Mouse (Mus musculus): ENCODE measurements around the gene Gsk3a.

The Gsk3a gene

DNA sequence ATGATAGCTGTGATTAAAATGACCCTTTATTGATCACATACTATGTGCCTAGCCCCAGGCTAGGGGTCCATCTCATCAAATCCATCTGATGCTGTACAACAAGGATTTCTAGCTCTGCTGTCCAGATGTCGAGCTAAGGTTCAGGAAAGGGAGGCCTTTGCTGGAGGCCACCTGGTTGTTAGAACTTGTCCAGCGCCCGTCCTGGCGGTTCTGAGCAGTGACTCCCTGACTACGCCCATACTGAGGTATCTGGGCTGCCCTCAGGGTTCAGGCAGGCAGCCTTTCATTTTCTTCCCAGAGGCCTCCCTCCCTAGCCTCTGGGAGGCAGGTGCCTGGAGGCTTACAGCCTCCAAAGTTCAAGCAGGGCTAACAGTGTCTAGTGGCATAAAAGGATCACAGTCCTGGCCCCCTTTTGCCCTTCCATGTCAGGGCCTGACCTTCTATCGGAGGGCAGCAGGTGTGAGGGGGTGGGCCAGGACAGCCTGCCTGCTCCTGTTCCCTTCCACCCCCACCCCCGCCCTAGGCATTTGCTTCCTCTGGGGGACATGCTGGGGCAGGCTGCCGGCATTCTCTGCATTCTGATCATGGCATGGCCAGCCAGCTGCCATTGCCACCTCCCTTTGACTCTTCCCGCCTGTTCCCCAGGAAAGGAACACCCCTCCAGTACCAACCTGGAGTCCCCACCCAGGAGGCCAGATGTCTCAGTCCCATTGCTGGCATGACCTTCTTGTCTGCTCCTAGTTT is 38.1 kb upstream of the Gsk3a start:
- H3K4me1 ChIP-seq (replicated peaks; ENCODE audit: low read depth, low read length) = peaks cover 86% of the 10 kb centered on the region
- H3K4me3 ChIP-seq (replicated peaks; ENCODE audit: low read length) = peak overlapping the region; percentile 57
- H3K9me3 ChIP-seq (ENCODE audit: low read length) = no peaks in the 10 kb centered on the region
- H3K36me3 ChIP-seq (ENCODE audit: insufficient read depth, low read length) = peaks cover 30% of the 10 kb centered on the region
- TF ChIP-seq NANOG (IDR thresholded peaks at IDR 0.05; ENCODE audit: borderline replicate concordance, low read length) (no peak), CTCF (conservative IDR thresholded peaks at IDR 0.05; ENCODE audit: low read length) (no peak), POU5F1 (IDR thresholded peaks at IDR 0.05; ENCODE audit: borderline replicate concordance, low read length) (no peak)
- peaks cover 21% of the 10 kb centered on the region for H3K27me3 ChIP-seq (ENCODE audit: insufficient read depth, low read length)

DNA sequence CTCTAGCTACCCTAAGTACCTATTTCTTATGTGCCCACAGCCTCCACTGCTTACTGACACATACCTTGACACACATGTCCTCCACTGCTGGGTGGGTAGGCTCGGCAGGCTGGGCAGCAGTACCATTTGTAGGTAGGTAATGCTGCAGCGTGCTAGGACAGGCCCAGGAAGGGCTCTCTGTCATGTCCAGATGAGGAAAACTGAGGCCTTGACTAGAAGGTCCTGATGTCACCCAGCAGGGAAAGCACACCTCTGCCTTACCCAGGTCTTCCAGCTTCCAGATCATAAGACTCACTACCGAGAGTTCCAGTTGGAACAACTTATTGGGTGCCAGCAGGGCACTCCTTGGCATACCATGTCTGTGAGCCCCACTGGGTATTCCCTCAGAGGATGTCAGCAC is 37.3 kb upstream of the Gsk3a start:
- Histone ChIP-seq H3K4me1 (replicated peaks; ENCODE audit: low read depth, low read length) (peaks cover 86% of the 10 kb centered on the region), H3K27me3 (ENCODE audit: insufficient read depth, low read length) (peaks cover 21% of the 10 kb centered on the region), H3K9me3 (ENCODE audit: low read length) (no peaks in the 10 kb centered on the region), H3K36me3 (ENCODE audit: insufficient read depth, low read length) (peaks cover 30% of the 10 kb centered on the region), H3K4me3 (replicated peaks; ENCODE audit: low read length) (no peak overlapping the region)
- TF ChIP-seq NANOG (IDR thresholded peaks at IDR 0.05; ENCODE audit: borderline replicate concordance, low read length) (no peak), CTCF (conservative IDR thresholded peaks at IDR 0.05; ENCODE audit: low read length) (no peak), POU5F1 (IDR thresholded peaks at IDR 0.05; ENCODE audit: borderline replicate concordance, low read length) (no peak)

DNA sequence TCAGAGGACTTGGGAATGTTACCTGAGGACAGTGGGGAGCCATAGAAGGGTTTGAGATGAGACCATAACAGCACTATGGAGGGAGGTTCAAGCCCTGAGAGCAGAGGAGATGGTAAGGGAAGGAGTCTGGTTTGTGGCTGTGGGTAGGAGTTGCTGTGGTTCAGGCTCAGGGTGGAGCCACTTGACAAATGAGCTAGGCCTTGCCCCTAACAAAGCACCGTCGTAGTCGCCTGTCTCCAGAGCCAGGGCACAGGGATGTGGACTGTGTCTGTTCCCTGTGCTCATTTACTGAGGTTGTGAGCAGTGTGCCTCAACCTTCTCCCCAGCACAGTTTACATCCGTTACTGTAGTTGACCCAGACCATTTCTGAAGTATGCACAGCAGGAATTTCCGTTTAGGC is 36.9 kb upstream of the Gsk3a start:
- peaks cover 86% of the 10 kb centered on the region for H3K4me1 ChIP-seq (replicated peaks; ENCODE audit: low read depth, low read length)
- no peaks in the 10 kb centered on the region for H3K9me3 ChIP-seq (ENCODE audit: low read length)
- peaks cover 21% of the 10 kb centered on the region for H3K27me3 ChIP-seq (ENCODE audit: insufficient read depth, low read length)
- H3K4me3 ChIP-seq (replicated peaks; ENCODE audit: low read length) = no peak overlapping the region
- peaks cover 30% of the 10 kb centered on the region for H3K36me3 ChIP-seq (ENCODE audit: insufficient read depth, low read length)
- TF ChIP-seq NANOG (IDR thresholded peaks at IDR 0.05; ENCODE audit: borderline replicate concordance, low read length) (no peak), CTCF (conservative IDR thresholded peaks at IDR 0.05; ENCODE audit: low read length) (no peak), POU5F1 (IDR thresholded peaks at IDR 0.05; ENCODE audit: borderline replicate concordance, low read length) (no peak)

DNA sequence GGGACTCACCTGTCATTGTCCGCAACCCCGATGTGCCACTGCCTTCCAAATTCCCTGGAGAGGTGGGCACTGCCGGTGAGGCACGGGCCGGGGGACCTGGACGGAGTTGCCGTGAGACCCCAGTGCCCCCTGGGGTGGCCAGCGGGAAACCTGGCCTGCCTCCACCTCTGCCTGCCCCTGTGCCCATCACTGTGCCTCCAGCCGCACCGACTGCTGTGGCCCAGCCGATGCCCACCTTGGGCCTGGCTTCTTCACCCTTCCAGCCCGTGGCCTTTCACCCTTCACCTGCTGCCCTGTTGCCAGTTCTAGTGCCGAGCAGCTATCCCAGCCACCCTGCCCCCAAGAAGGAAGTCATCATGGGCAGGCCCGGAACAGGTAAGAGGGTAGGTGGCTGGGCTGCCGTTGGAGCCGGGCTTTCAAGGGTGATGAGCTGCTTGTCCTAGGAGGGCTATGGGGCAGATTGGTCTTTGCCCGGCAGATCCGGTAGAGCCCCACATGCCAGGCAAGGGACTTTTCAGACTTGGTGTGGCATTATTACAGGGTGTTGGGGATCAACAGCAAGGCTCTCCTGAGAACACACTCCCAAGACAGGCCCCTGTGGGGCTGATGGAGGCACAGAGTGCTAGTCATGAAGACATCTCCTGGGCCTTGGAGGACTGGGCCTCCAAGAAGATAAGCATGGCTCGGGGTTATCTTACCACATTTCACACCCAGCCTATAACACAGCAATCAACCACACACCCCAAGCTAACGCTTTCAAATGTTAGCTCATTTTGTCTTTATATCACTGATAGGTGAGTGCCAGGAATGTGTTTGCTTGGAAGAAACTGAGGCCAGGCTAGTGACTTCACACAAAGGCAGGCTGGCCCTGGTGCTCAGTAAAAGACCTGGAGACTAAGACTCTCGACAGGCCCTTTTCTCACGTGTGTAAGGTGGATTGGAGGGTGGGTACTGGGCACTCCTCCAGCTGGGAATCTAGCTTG is 35.9 kb upstream of the Gsk3a start:
- TF ChIP-seq POU5F1 (IDR thresholded peaks at IDR 0.05; ENCODE audit: borderline replicate concordance, low read length) = no peak
- no peak for TF ChIP-seq CTCF (conservative IDR thresholded peaks at IDR 0.05; ENCODE audit: low read length)
- TF ChIP-seq NANOG (IDR thresholded peaks at IDR 0.05; ENCODE audit: borderline replicate concordance, low read length) = no peak
- Histone ChIP-seq H3K9me3 (ENCODE audit: low read length) (no peaks in the 10 kb centered on the region), H3K4me3 (replicated peaks; ENCODE audit: low read length) (peak overlapping the region; percentile 72), H3K27me3 (ENCODE audit: insufficient read depth, low read length) (peaks cover 21% of the 10 kb centered on the region), H3K4me1 (replicated peaks; ENCODE audit: low read depth, low read length) (peaks cover 96% of the 10 kb centered on the region), H3K36me3 (ENCODE audit: insufficient read depth, low read length) (peaks cover 30% of the 10 kb centered on the region)

DNA sequence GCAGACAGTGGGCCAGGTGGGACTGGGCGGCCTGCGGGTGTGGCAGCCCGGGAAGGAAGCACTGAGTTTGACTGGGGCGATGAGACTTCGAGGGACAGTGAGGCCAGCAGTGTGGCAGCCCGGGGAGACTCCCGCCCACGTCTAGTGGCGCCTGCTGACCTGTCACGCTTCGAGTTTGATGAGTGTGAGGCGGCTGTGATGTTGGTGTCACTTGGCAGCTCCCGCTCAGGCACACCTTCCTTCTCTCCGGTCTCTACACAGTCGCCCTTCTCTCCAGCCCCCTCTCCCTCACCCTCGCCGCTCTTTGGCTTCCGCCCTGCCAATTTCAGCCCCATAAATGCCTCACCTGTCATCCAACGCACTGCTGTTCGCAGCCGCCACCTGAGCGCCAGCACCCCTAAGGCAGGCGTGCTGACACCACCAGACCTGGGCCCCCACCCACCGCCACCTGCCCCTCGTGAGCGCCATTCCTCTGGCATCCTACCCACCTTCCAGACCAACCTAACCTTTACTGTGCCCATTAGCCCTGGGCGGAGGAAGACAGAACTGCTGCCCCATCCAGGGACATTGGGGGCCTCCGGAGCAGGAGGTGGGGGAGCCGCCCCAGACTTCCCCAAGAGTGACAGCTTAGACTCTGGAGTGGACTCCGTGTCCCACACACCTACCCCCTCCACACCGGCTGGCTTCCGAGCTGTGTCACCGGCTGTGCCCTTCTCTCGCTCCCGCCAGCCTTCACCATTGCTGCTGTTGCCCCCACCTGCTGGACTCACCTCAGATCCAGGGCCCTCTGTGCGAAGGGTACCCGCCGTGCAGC is 35.0 kb upstream of the Gsk3a start:
- TF ChIP-seq NANOG (IDR thresholded peaks at IDR 0.05; ENCODE audit: borderline replicate concordance, low read length) (no peak), CTCF (conservative IDR thresholded peaks at IDR 0.05; ENCODE audit: low read length) (no peak)
- peaks cover 30% of the 10 kb centered on the region for H3K36me3 ChIP-seq (ENCODE audit: insufficient read depth, low read length)
- H3K27me3 ChIP-seq (ENCODE audit: insufficient read depth, low read length) = peaks cover 21% of the 10 kb centered on the region
- peak overlapping the region; percentile 72 for H3K4me3 ChIP-seq (replicated peaks; ENCODE audit: low read length)
- H3K4me1 ChIP-seq (replicated peaks; ENCODE audit: low read depth, low read length) = peaks cover 93% of the 10 kb centered on the region
- H3K9me3 ChIP-seq (ENCODE audit: low read length) = no peaks in the 10 kb centered on the region

DNA sequence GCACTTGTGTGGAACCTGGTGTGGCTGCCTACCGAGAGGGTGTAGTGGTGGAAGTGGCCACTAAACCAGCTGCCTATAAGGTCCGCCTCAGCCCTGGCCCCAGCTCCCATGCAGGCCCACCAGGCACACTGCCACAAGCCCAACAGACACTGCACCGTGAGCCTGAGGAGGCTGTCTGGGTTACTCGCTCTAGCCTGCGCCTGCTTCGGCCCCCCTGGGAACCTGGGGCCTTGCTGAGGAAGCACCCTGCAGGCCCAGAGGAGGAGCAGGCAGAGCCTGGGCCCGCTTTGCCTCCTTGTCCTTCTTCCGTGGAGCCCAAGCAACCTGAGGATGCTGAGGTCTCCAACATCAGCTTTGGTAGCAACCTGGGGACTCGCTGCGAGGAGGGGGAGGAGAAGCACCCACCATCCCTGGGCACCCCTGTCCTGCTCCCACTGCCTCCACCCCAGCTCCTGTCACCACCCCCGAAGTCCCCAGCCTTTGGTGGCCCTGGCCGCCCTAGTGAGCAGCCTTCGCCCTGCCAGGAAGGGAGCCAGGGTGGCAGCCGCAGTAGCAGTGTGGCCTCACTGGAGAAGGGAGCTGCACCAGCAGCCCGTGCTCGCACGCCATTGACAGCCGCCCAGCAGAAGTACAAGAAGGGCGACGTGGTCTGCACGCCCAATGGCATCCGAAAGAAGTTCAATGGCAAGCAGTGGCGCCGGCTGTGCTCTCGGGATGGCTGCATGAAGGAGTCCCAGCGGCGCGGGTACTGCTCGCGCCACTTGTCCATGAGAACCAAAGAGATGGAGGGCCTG is 34.2 kb upstream of the Gsk3a start:
- H3K36me3 ChIP-seq (ENCODE audit: insufficient read depth, low read length) = peaks cover 30% of the 10 kb centered on the region
- no peak for TF ChIP-seq NANOG (IDR thresholded peaks at IDR 0.05; ENCODE audit: borderline replicate concordance, low read length)
- no peak for TF ChIP-seq POU5F1 (IDR thresholded peaks at IDR 0.05; ENCODE audit: borderline replicate concordance, low read length)
- no peak for TF ChIP-seq CTCF (conservative IDR thresholded peaks at IDR 0.05; ENCODE audit: low read length)
- no peaks in the 10 kb centered on the region for H3K9me3 ChIP-seq (ENCODE audit: low read length)
- H3K4me1 ChIP-seq (replicated peaks; ENCODE audit: low read depth, low read length) = peaks cover 88% of the 10 kb centered on the region
- peaks cover 21% of the 10 kb centered on the region for H3K27me3 ChIP-seq (ENCODE audit: insufficient read depth, low read length)
- peak overlapping the region; percentile 72 for H3K4me3 ChIP-seq (replicated peaks; ENCODE audit: low read length)

Measured in E14TG2a.4 (cell line).